Mouse (Mus musculus) monocyte, adult 2 months (primary cell): ENCODE data around the gene Nudt1.

Source experiments
- DNase-seq, 2 experiments: peaks; one replicate each; pipeline ENCODE4 v3.0.0; 2022; ENCODE audit warnings: low spot score in 2 of 2, low read depth in 1 of 2

Nudt1 gene

GRCm38 (mm10) chr5:140321042-140321755 lies at the start of gene Nudt1, which contains the start of gene Mad1l1:
TSS of gene Nudt1 (plus strand) at chr5:140321656.
TSS of gene Mad1l1 (minus strand) at chr5:140321552.
- peak; percentile 84 to 91 for DNase-seq

- DNase-seq: no peak
Measured at GRCm38 (mm10) chr5:140276779-140277178, 44.7 kb upstream of the Nudt1 start.

GRCm38 (mm10) chr5:140280205-140280604 lies 41.3 kb upstream of the Nudt1 start:
- DNase-seq: no peak

GRCm38 (mm10) chr5:140282376-140282775 lies 39.1 kb upstream of the Nudt1 start:
- no peak for DNase-seq

GRCm38 (mm10) chr5:140282900-140283299 lies 38.6 kb upstream of the Nudt1 start:
- DNase-seq: no peak

- DNase-seq: no peak
Measured at GRCm38 (mm10) chr5:140284011-140284410, 37.4 kb upstream of the Nudt1 start.

- no peak for DNase-seq
Measured at GRCm38 (mm10) chr5:140284761-140285160, 36.7 kb upstream of the Nudt1 start.

GRCm38 (mm10) chr5:140288287-140288686 lies 33.2 kb upstream of the Nudt1 start:
- DNase-seq: no peak

GRCm38 (mm10) chr5:140289161-140289560 lies 32.3 kb upstream of the Nudt1 start:
- no peak for DNase-seq

- DNase-seq: no peak
Measured at GRCm38 (mm10) chr5:140292152-140292551, 29.3 kb upstream of the Nudt1 start.

GRCm38 (mm10) chr5:140298291-140298690 lies 23.2 kb upstream of the Nudt1 start:
- no peak for DNase-seq

GRCm38 (mm10) chr5:140306016-140306415 lies 15.4 kb upstream of the Nudt1 start:
- DNase-seq: no peak

GRCm38 (mm10) chr5:140307602-140308001 lies 13.9 kb upstream of the Nudt1 start:
- no peak for DNase-seq

GRCm38 (mm10) chr5:140316716-140317115 lies 4.7 kb upstream of the Nudt1 start:
- no peak for DNase-seq

- no peak for DNase-seq
Measured at GRCm38 (mm10) chr5:140321756-140322575, 510 bp downstream of the Nudt1 start.

- DNase-seq: no peak
Measured at GRCm38 (mm10) chr5:140324058-140324457, 2.6 kb downstream of the Nudt1 start.

GRCm38 (mm10) chr5:140331615-140332512 lies 10.4 kb downstream of the Nudt1 start, which contains the start of gene Mrm2:
TSS of gene Mrm2 (minus strand) at chr5:140331898.
- peak; percentile 33 to 66 for DNase-seq

GRCm38 (mm10) chr5:140332519-140332918 lies 11.1 kb downstream of the Nudt1 start:
- no peak for DNase-seq

- no peak for DNase-seq
Measured at GRCm38 (mm10) chr5:140333631-140334030, 12.2 kb downstream of the Nudt1 start.

GRCm38 (mm10) chr5:140336680-140337079 lies 15.2 kb downstream of the Nudt1 start:
- DNase-seq: no peak

- DNase-seq: no peak
Measured at GRCm38 (mm10) chr5:140338779-140339178, 17.3 kb downstream of the Nudt1 start.
